Mouse (Mus musculus): ENCODE results near the gene Map4k1.
"Not testable (repeated sequence)": the region's sequence is repeated elsewhere in the genome, so short reads cannot be mapped to it uniquely, and the experiment has no call there.

Gene Map4k1

GRCm38 (mm10) chr7:28955295-28955897, 26.5 kb upstream of the Map4k1 start:
- DNase-seq (ENCODE audit: low spot score in 2 of 2): no peak

- no peak for DNase-seq (ENCODE audit: low spot score in 2 of 2)
Observed at GRCm38 (mm10) chr7:28956270-28956669, 25.6 kb upstream of the Map4k1 start.

- DNase-seq (ENCODE audit: low spot score in 2 of 2): no peak
Observed at GRCm38 (mm10) chr7:28957286-28957685, 24.6 kb upstream of the Map4k1 start.

DNA sequence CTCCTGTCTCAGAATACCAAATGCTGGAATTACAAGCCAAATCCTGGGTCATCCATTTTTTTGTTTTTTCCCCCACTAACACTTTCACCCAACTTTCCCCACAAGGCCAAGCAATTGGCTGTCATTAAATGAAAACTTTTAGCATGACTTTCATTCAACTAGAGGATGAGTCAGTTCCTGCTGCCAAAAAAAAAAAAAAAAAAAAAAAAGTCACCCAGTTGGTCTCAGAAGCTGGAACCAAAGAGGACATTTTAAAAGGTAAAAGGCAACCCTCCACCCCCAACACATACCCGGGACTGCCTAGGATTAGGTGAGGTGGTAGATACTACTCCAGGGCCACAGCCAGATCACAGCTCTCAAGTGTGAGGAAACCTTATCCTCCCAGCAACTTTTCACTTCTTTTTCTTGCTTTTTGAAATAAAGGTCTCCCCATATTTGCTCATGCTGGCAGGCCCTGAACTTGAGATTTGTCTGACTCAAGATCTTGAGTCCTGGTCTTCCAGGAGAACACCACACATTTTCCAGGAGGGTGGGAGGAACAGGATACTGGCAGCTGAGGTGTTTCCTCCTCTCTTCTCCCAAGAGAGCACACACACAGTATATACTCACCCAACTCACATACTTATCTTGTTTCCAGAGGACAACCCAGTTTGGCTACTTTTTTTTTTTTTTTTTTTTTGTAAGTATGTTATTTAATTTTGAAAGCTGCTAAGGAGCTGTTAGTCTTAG, 23.7 kb upstream of the Map4k1 start:
- DNase-seq (ENCODE audit: low spot score in 2 of 2): no peak

DNA sequence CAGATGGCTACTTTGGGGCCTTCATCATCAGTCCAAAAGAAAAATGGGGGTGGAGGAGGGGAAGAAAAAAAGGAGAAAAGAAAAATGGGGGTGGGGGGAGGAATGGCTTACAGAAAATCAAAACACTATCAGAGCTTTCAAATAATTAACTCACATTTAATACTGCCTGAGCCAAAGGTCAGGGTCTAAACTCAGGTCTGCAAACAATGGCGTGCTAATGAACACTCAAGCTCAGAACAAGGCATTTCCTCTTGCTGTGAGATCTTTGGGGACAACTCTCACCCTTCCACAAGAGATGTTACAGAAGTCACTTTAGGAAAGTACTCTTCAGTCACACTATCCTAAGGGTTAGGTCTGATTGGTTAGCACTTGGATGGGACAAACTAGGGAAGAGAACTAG, 23.1 kb upstream of the Map4k1 start:
- no peak for DNase-seq (ENCODE audit: low spot score in 2 of 2)

DNA sequence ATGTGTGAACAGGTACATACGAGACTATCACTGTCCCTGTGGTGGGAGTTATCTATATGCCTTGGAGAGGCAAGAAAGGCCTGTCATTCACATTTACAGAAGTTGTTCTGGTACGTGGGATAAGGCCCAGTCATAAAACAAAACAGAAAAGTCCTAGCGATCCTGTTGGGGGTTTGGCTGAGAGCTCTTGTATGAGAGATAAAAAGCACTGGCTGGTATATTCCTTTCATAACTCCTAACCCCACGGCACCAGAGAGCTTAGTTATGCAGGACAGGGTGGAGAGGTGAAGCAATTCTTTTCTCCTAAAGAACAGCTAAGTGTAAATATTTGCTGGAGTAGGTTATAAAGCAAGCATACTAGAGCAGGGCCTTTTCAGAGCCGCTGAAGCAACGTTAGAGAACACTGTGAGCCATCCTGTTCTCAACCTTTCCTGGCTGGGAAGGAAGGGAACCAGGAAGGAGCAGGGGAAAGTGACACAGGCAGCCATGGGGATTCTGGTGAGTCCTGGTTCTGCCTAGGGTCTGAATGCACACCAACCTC, 22.3 kb upstream of the Map4k1 start:
- no peak for DNase-seq (ENCODE audit: low spot score in 2 of 2)

- no peak for DNase-seq (ENCODE audit: low spot score in 2 of 2)
Observed at GRCm38 (mm10) chr7:28960354-28961046, 21.4 kb upstream of the Map4k1 start.

- no peak for DNase-seq (ENCODE audit: low spot score in 2 of 2)
Observed at GRCm38 (mm10) chr7:28961584-28961926, 20.3 kb upstream of the Map4k1 start.

- peak; percentile 99 to 100 for DNase-seq (ENCODE audit: low spot score in 2 of 2)
Observed at GRCm38 (mm10) chr7:28961927-28962670, 19.8 kb upstream of the Map4k1 start, which contains the start of gene Actn4. Gene Actn4 (minus strand): TSS chr7:28962340.

GRCm38 (mm10) chr7:28963399-28963923, 18.4 kb upstream of the Map4k1 start:
- no peak for DNase-seq (ENCODE audit: low spot score in 2 of 2)

GRCm38 (mm10) chr7:28965346-28965840, 16.5 kb upstream of the Map4k1 start:
- DNase-seq (ENCODE audit: low spot score in 2 of 2): no peak

DNA sequence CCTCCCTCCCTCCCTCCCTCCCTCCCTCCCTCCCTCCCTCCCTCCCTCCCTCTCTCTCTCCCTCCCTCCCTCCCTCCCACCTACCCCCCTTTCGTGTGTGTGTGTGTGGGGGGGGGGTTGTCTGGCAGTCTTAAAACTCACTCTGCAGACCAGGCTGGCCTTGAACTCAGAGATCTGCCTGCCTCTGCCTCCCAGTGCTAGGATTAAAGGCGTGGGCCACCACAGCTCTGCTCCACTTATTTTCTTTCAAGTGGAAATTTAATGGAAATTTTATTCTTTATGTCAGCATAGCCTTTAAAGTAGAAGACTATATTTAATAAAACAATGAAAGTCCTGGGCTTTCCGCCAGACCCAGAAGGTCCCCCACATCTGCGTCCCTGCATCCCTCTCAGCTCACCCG, 15.7 kb upstream of the Map4k1 start:
- no peak for DNase-seq (ENCODE audit: low spot score in 2 of 2)

DNA sequence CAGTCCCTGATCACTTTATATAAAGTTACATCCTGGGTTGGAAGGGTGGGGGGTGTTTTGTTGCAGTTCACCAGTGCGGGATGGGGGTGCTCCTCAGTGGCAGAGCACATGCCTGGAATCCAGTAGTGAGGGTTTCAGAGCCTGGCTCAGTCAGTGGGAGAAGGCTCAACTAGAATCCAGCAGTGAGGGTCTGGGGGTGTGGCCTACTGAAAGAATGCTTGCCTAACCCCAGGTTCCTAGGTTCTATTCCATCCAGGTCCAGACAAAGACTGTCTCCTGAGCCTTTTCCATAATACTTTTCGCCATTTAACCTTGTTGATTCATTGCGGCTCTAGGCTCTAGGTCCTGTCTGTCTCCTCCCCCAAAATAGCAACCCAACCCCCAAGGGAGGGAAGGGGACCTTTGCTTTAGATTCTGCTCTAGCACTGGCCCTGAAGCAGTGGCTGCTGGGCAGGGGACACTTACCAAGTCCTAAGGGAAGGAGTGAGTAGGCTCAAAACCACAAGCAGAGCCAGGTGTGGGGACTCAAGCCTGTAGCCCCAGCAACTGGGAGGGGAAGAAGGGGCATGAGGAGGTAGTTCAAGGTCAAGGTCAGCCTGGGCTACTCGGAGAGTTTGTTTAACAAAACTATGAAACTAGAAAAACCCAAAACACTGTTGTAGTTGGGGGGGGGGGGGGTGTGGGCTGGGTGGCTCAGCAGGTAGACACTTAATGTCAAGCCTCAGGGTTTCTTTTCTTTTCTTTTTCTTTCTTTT, 14.9 kb upstream of the Map4k1 start:
- DNase-seq (ENCODE audit: low spot score in 2 of 2): no peak

- DNase-seq (ENCODE audit: low spot score in 2 of 2): not testable (repeated sequence)
Observed at GRCm38 (mm10) chr7:28968120-28968519, 13.7 kb upstream of the Map4k1 start.

DNA sequence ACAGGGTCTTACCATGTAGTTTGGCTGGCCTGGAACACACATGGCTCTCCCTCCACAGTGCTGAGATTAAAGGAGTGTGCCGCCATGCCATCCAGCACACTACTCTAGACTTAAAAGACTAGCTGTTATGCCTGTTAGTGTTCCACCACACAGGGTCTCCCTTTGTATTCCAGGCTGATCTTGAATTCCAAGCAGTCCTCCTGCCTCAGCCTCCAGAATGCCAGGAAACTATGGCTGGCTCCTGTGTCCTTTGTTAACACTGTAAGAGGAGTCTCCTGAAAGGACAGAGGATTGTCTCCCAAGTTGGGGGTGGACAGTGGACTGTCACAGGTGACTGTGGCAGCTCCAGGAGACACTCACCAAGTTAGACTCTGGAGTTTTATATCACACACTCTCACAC, 12.6 kb upstream of the Map4k1 start:
- DNase-seq (ENCODE audit: low spot score in 2 of 2): no peak

DNA sequence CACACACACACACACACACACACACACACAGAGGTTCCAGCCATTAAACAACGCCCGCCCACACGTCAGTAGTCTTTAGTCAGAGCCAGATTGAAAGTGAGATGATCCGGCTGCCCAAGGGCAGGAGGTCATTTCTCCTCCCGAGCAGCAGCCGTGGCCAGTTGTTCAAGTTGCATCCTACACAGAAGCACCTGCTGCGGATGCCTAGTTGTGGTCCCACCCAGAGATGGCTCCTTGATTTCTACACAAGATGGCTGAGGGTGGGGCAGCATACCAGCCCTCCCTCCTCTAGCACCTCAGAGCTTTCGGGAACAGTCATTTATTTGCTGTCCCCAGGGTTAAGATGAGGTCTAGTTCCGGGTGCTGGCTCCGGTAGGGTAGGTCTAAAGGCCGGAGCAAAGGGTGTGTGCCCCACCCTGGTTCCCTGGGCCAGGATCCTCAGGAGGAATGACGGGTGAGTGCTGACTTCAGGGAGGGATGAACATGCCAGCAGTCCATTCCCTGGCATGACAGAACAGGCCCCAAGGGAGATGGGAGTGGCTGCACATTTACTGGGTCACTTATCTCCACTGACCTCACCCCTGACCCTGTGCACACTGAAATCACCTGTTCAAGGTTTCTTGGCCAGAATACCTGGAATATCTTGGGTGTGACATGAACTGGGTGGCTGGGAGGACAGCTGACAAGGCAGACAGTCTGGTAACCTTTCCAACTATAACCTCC, 12.0 kb upstream of the Map4k1 start:
- no peak for DNase-seq (ENCODE audit: low spot score in 2 of 2)

DNA sequence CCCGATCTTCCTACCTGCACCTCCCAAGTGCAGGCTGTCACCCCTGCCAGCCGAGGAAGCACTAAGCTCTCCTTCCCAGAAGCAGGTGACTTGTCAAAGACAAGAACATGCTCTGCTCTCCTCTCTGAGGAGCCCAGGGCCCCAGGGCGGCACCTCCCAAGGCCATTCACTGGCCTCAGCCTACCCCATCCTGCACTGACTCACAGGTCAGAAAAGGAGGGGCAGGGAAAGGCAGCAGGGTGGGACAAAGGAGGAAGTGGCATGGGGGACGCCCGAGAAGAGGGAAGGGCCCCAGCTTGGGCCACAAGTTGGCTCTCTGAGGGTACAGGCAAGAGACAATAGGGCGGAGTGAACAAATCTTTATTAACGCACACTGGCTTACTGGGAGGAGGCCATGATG, 10.8 kb upstream of the Map4k1 start:
- no peak for DNase-seq (ENCODE audit: low spot score in 2 of 2)

DNA sequence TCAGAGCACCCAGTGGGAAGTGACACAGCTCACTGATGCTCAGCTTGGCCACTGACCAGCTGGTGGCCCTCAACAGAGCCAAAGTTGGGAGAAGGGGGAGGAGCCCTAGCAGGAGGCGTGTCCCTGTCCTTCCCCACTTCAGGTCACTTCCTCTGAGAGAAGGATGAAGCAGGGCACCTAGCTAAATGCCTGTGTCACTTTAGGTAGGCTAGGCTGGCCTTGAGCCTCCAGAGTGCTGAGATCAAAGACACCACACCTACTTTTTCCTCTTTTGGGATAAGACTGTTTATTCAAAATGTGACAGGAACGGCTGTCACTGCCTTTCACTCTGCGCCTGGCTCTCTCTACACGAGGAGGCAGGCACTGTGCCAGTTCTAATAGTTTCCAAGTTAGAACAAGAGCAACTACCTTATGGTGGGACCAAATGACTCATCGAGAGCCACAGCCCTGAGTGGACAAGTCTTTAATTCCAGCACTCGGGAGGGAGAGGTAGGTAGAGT, 10.0 kb upstream of the Map4k1 start:
- peak in 1 of 2 experiments; percentile 69 for DNase-seq (ENCODE audit: low spot score in 2 of 2)

DNA sequence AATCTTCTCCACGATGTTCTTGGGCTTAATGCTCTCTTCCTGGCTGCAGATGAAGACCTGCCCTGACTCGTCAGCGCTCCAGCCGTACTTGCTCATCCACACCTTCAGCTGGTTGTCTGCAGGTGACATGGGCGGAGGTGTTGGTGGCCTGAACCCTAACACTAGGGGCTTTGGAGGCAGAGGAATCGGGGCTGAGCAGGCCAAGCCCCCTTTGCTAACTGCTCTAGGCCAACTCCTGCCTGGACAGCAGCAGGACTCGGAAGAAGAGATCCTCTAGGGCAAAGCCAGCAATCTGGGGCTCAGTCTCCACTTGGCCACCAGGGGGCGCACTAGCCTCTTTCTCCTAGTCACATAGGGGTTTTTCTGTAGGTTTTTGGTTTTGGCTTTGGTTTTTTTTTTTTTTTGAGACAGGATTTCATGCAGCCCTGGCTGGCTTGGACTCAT, 9.3 kb upstream of the Map4k1 start:
- peak in 1 of 2 experiments; percentile 67 for DNase-seq (ENCODE audit: low spot score in 2 of 2)

GRCm38 (mm10) chr7:28973025-28973424, 8.8 kb upstream of the Map4k1 start:
- DNase-seq (ENCODE audit: low spot score in 2 of 2): no peak

Measured in heart, adult 9 months (tissue).